Mouse (Mus musculus) thymus, adult 2 months (tissue): ENCODE results near the gene Psmb10.

Experiments used
- CTCF ChIP-seq: fragments of 200-500 bp; IDR thresholded peaks from 2 replicates; pipeline ENCODE4 v1.5.1; 2012; ENCODE audit warnings: mild to moderate bottlenecking, control low read depth, low read length, moderate library complexity, borderline replicate concordance; ENCODE audit not compliant: control insufficient read depth, poor library complexity, insufficient read depth; ENCODE audit errors: extremely low read depth
- POLR2A ChIP-seq: fragments of 200-500 bp; IDR thresholded peaks from 2 replicates; pipeline ENCODE4 v1.6.1; 2012; ENCODE audit warnings: mild to moderate bottlenecking, low read length, control low read depth, moderate library complexity; ENCODE audit not compliant: control insufficient read depth, poor library complexity, insufficient read depth; ENCODE audit errors: extremely low read depth

DNA sequence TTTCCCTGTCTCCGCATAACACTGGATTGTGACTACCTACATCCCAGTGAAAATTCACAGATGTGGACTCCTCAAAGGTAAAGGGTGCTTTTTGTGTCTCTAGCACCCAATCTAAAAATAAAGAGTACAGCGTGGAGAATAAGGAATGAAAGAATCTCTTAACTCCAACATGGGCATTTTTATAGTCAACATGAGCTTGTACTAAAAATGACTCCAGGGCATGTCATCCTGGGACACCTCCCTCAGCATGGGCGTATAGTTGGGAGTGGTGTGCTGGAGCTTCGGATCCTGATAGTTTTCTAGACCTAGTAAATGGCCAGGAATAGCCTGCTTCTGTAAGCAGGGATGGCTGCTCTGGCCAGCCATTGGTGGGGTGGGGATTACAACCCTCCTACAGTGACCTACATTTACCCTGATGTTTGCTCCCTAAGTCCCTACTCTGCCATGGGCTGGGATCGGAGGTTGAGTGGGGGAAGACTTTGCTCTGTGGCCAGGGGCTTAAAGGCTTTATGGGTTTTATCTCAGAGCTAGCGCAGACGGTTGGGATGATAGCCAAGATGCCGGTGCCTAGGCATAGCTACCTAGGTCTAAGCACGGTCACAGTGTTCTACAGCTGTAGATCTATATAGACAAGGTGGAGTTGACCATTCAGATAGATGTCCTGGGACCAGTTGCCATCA is 40.3 kb downstream of the Psmb10 start:
- TF ChIP-seq CTCF (no peak), POLR2A (no peak)
